Comparison of ENCODE assay signal across 8 mouse cellular contexts in the genomic region with DNA sequence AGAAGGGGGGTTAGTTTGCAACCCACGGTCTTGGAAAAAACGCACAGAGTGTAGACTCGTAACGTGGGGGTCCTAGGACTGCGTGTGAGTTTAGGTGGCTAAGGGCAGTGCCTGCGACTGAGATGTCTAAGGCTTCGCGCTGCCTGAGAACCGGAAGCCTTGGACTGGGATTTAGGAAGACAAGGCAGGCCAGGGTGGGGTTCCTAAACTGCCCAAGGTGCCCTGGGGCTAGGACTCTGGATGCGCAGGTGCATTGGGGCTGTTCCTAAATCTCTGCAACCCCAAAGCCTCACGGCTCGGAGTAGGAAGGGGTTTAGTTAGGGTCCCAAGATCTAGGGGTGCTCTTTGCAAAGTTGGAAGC. TPM values are rescaled to one million over a fixed set of nuclear protein-coding genes. Genes with fewer than 3 reads are reported as not detected.
DNase-seq lines count a peak whose midpoint lies in the region; ATAC-seq and TF ChIP-seq lines count a peak whose summit lies in the region.

No protein-coding gene starts in this region.

- H3K4me3 ChIP-seq in heart, adult 2 months, result peak overlapping the region; percentile 91
- peak overlapping the region; percentile 89 for H3K4me3 ChIP-seq in limb, embryonic 12.5 days (replicated peaks)
- H3K4me3 ChIP-seq in neural tube, embryonic 14.5 days (ENCODE audit: low read depth, low read length), result peak overlapping the region; percentile 83

- no peak for TF ChIP-seq POLR2A in heart, adult 2 months (IDR thresholded peaks at IDR 0.05; ENCODE audit: insufficient read depth, low read depth, low read length)

- TF ChIP-seq CTCF in heart, adult 2 months (IDR thresholded peaks at IDR 0.05), result no peak

- TF ChIP-seq EP300 in heart, adult 2 months (IDR thresholded peaks at IDR 0.05; ENCODE audit: insufficient read depth, low read depth, low read length), result no peak

- 2% methylated on average over 12 of the region's 12 CpGs for WGBS in heart, adult 2 months
- WGBS in limb, embryonic 12.5 days, result 1% methylated on average over 12 of the region's 12 CpGs
- WGBS in neural tube, embryonic 14.5 days, result 2% methylated on average over 12 of the region's 12 CpGs

- H3K4me2 ChIP-seq in limb, embryonic 12.5 days, result peak overlapping the region; percentile 98
- H3K4me2 ChIP-seq in neural tube, embryonic 14.5 days (ENCODE audit: low read depth, low read length), result peak overlapping the region; percentile 96

- peak overlapping the region; percentile 84 for H3K27ac ChIP-seq in heart, adult 2 months
- H3K27ac ChIP-seq in limb, embryonic 12.5 days, result peak overlapping the region; percentile 66; the same call in 1 of the 2 replicates
- no peak overlapping the region for H3K27ac ChIP-seq in neural tube, embryonic 14.5 days (ENCODE audit: low read depth, low read length)

- ATAC-seq in erythroblast, adult 5-6 weeks (replicated peaks; ENCODE audit: low FRiP score, poor library complexity, severe bottlenecking), result peak; percentile 8; the same call in 1 of the 2 replicates
- ATAC-seq in limb, embryonic 12.5 days (ENCODE audit: insufficient number of reproducible peaks, insufficient read depth, low FRiP score, low TSS enrichment, low read depth), result no peak
- ATAC-seq in neural tube, embryonic 14.5 days (ENCODE audit: low read depth), result peak; percentile 5; the same call in 1 of the 2 replicates

- no peaks in the 10 kb centered on the region for H3K27me3 ChIP-seq in heart, adult 2 months (ENCODE audit: control insufficient read depth, insufficient read depth, low read length)
- H3K27me3 ChIP-seq in limb, embryonic 12.5 days, result peaks cover 7% of the 10 kb centered on the region
- no peaks in the 10 kb centered on the region for H3K27me3 ChIP-seq in neural tube, embryonic 14.5 days (ENCODE audit: control insufficient read depth, insufficient read depth, low read length)

- DNase-seq in heart, adult 2 months, result no peak
- DNase-seq in heart, postnatal 4 days, result no peak
- peak; percentile 34 for DNase-seq in CD4-positive helper T cell, adult 2 months (ENCODE audit: low read depth, low spot score)
- no peak for DNase-seq in ovary, postnatal 14 days (ENCODE audit: low spot score)
- DNase-seq in left cerebral cortex, postnatal 36 days (ENCODE audit: low spot score in 2 of 2), result no peak

- no peaks in the 10 kb centered on the region for H3K9me3 ChIP-seq in limb, embryonic 12.5 days
- no peaks in the 10 kb centered on the region for H3K9me3 ChIP-seq in neural tube, embryonic 14.5 days (ENCODE audit: control insufficient read depth, low read length)

- H3K36me3 ChIP-seq in heart, adult 2 months (ENCODE audit: control insufficient read depth, insufficient read depth, low read length), result no peaks in the 10 kb centered on the region
- H3K36me3 ChIP-seq in limb, embryonic 12.5 days, result peaks cover 14% of the 10 kb centered on the region; the same call in 1 of the 2 replicates
- no peaks in the 10 kb centered on the region for H3K36me3 ChIP-seq in neural tube, embryonic 14.5 days (ENCODE audit: control insufficient read depth, insufficient read depth, low read length)

- H3K9ac ChIP-seq in heart, adult 2 months (ENCODE audit: low read depth, low read length), result peak overlapping the region; percentile 90
- peak overlapping the region; percentile 89 for H3K9ac ChIP-seq in limb, embryonic 12.5 days (replicated peaks)
- H3K9ac ChIP-seq in neural tube, embryonic 14.5 days (replicated peaks; ENCODE audit: low read depth, low read length), result peak overlapping the region; percentile 84

- intact Hi-C loops in heart, adult 2 months (cut with DNase I), result loop anchor here (2.0 kb wide), 1 partner anchor 20 kb away; no protein-coding TSS in a partner anchor
- intact Hi-C loops in left cerebral cortex, postnatal 36 days (cut with DNase I), result no loop called here

- H3K4me1 ChIP-seq in heart, adult 2 months (ENCODE audit: control insufficient read depth, insufficient read depth, low read length), result peaks cover 11% of the 10 kb centered on the region
- H3K4me1 ChIP-seq in limb, embryonic 12.5 days (replicated peaks), result peaks cover 30% of the 10 kb centered on the region
- peaks cover 22% of the 10 kb centered on the region for H3K4me1 ChIP-seq in neural tube, embryonic 14.5 days (ENCODE audit: control insufficient read depth, insufficient read depth, low read length)

- H3K79me2 ChIP-seq in heart, adult 2 months (replicated peaks; ENCODE audit: control insufficient read depth, insufficient read depth, low read length), result peaks cover 2% of the 10 kb centered on the region

RNA-seq across cellular contexts. Expression of a gene that starts 0.7 kb away (rescaled TPM):
- 10 to 100 TPM; 15.6 to 21.0 TPM for total RNA-seq in heart, adult 2 months (2021)
- 9.7 and 16.5 TPM in 2 replicates for polyA plus RNA-seq in heart, adult 2 months (2012; rRNA removed)
- total RNA-seq in heart, postnatal 4 days (2021), result 10 to 100 TPM; 23.0 to 26.1 TPM
- not detected in 2 replicates for total RNA-seq in erythroblast, adult 5-6 weeks (2015; ENCODE audit: low replicate concordance)
- total RNA-seq in erythroblast, adult 5-6 weeks (2017; ENCODE audit: low replicate concordance), result not detected in 2 replicates
- polyA plus RNA-seq in limb, embryonic 12.5 days (2016; fragmentation: Nextera tagmentation; extraction: Ambion mirVana), result 7.5 and 11.9 TPM in 2 replicates
- polyA plus RNA-seq in neural tube, embryonic 14.5 days (2014; fragmentation: Nextera tagmentation; extraction: Ambion mirVana), result 10.7 and 12.5 TPM in 2 replicates
- 10 to 100 TPM; 42.3 to 46.8 TPM for total RNA-seq in left cerebral cortex, postnatal 36 days (2021)

RNA-seq across cellular contexts. Expression of a gene that starts 28.1 kb away (rescaled TPM):
- 100 to 1,000 TPM in 1 of 2 experiments, 10 to 100 TPM in 1; 88.1 to 133 TPM for total RNA-seq in heart, adult 2 months (2021)
- 30.3 and 77.8 TPM in 2 replicates for polyA plus RNA-seq in heart, adult 2 months (2012; rRNA removed)
- 10 to 100 TPM; 15.9 to 16.6 TPM for total RNA-seq in heart, postnatal 4 days (2021)
- 8.8 and 9.0 TPM in 2 replicates for total RNA-seq in erythroblast, adult 5-6 weeks (2015; ENCODE audit: low replicate concordance)
- total RNA-seq in erythroblast, adult 5-6 weeks (2017; ENCODE audit: low replicate concordance), result 7.3 and 14.8 TPM in 2 replicates
- polyA plus RNA-seq in limb, embryonic 12.5 days (2016; fragmentation: Nextera tagmentation; extraction: Ambion mirVana), result 3.7 and 4.0 TPM in 2 replicates
- polyA plus RNA-seq in neural tube, embryonic 14.5 days (2014; fragmentation: Nextera tagmentation; extraction: Ambion mirVana), result 1.1 and 1.3 TPM in 2 replicates
- total RNA-seq in left cerebral cortex, postnatal 36 days (2021), result 10 to 100 TPM; 12.9 to 18.8 TPM

RNA-seq across cellular contexts. Expression of a gene that starts 28.7 kb away (rescaled TPM):
- 100 to 1,000 TPM; 118 to 121 TPM for total RNA-seq in heart, adult 2 months (2021)
- polyA plus RNA-seq in heart, adult 2 months (2012; rRNA removed), result 98.1 and 101 TPM in 2 replicates
- 100 to 1,000 TPM; 131 to 137 TPM for total RNA-seq in heart, postnatal 4 days (2021)
- 134 and 176 TPM in 2 replicates for total RNA-seq in erythroblast, adult 5-6 weeks (2015; ENCODE audit: low replicate concordance)
- total RNA-seq in erythroblast, adult 5-6 weeks (2017; ENCODE audit: low replicate concordance), result 150 and 202 TPM in 2 replicates
- polyA plus RNA-seq in limb, embryonic 12.5 days (2016; fragmentation: Nextera tagmentation; extraction: Ambion mirVana), result 264 and 267 TPM in 2 replicates
- polyA plus RNA-seq in neural tube, embryonic 14.5 days (2014; fragmentation: Nextera tagmentation; extraction: Ambion mirVana), result 291 and 304 TPM in 2 replicates
- total RNA-seq in left cerebral cortex, postnatal 36 days (2021), result 100 to 1,000 TPM; 246 to 259 TPM

RNA-seq across cellular contexts. Expression of a gene that starts 29.0 kb away (rescaled TPM):
- 10 to 100 TPM; 23.0 to 26.4 TPM for total RNA-seq in heart, adult 2 months (2021)
- 53.2 and 58.4 TPM in 2 replicates for polyA plus RNA-seq in heart, adult 2 months (2012; rRNA removed)
- total RNA-seq in heart, postnatal 4 days (2021), result 10 to 100 TPM; 41.1 to 41.6 TPM
- total RNA-seq in erythroblast, adult 5-6 weeks (2015; ENCODE audit: low replicate concordance), result 19.6 and 20.8 TPM in 2 replicates
- total RNA-seq in erythroblast, adult 5-6 weeks (2017; ENCODE audit: low replicate concordance), result 23.7 and 52.9 TPM in 2 replicates
- polyA plus RNA-seq in limb, embryonic 12.5 days (2016; fragmentation: Nextera tagmentation; extraction: Ambion mirVana), result 39.3 and 40.8 TPM in 2 replicates
- polyA plus RNA-seq in neural tube, embryonic 14.5 days (2014; fragmentation: Nextera tagmentation; extraction: Ambion mirVana), result 35.1 and 35.9 TPM in 2 replicates
- 10 to 100 TPM; 45.2 to 48.3 TPM for total RNA-seq in left cerebral cortex, postnatal 36 days (2021)

Comparison
In these comparisons a context has a peak if more than half of its experiments do, and no peak if none do; other contexts are left out.
1. RNA of a gene that starts 28.1 kb away (total RNA-seq): 88.1 to 133 TPM in heart, adult 2 months; 12.9 to 18.8 TPM in left cerebral cortex, postnatal 36 days, 15.9 to 16.6 TPM in heart, postnatal 4 days and 7.3 to 14.8 TPM in erythroblast, adult 5-6 weeks; every median in the first group is over 4 times any median in the second.
2. RNA of a gene that starts 0.7 kb away (total RNA-seq): 42.3 to 46.8 TPM in left cerebral cortex, postnatal 36 days, 23.0 to 26.1 TPM in heart, postnatal 4 days and 15.6 to 21.0 TPM in heart, adult 2 months; not detected in erythroblast, adult 5-6 weeks; every median in the first group is over 10 times any median in the second.
3. Peak in every context shown above with its lines, with median percentiles within 50 percentile points of each other: H3K4me3 ChIP-seq and H3K9ac ChIP-seq.